Mouse (Mus musculus): ENCODE data around the gene Fgfr4.
"Not testable (repeated sequence)": the region's sequence is repeated elsewhere in the genome, so short reads cannot be mapped to it uniquely, and the experiment has no call there.

Gene Fgfr4

GRCm38 (mm10) chr13:55171517-55172335 is 19.3 kb downstream of the Fgfr4 start:
- peak in 1 of 2 experiments; percentile 62 for DNase-seq (ENCODE audit: low spot score in 2 of 2)

- DNase-seq (ENCODE audit: low spot score in 2 of 2) = no peak
These were observed 19.9 kb downstream of the Fgfr4 start for GRCm38 (mm10) chr13:55172336-55172770.

GRCm38 (mm10) chr13:55174347-55174746 is 21.9 kb downstream of the Fgfr4 start:
- DNase-seq (ENCODE audit: low spot score in 2 of 2) = no peak

GRCm38 (mm10) chr13:55176265-55176664 is 23.8 kb downstream of the Fgfr4 start:
- DNase-seq (ENCODE audit: low spot score in 2 of 2) = no peak

GRCm38 (mm10) chr13:55177903-55178496 is 25.6 kb downstream of the Fgfr4 start:
- no peak for DNase-seq (ENCODE audit: low spot score in 2 of 2)

- peak; percentile 56 to 85 for DNase-seq (ENCODE audit: low spot score in 2 of 2)
These were observed 26.1 kb downstream of the Fgfr4 start for GRCm38 (mm10) chr13:55178556-55178955.

GRCm38 (mm10) chr13:55179591-55179990 is 27.2 kb downstream of the Fgfr4 start:
- no peak for DNase-seq (ENCODE audit: low spot score in 2 of 2)

- no peak for DNase-seq (ENCODE audit: low spot score in 2 of 2)
These were observed 29.3 kb downstream of the Fgfr4 start for GRCm38 (mm10) chr13:55181786-55182172.

- peak; percentile 59 to 72 for DNase-seq (ENCODE audit: low spot score in 2 of 2)
These were observed 29.9 kb downstream of the Fgfr4 start for GRCm38 (mm10) chr13:55182173-55182894.

- no peak for DNase-seq (ENCODE audit: low spot score in 2 of 2)
These were observed 30.9 kb downstream of the Fgfr4 start for GRCm38 (mm10) chr13:55183382-55183781.

GRCm38 (mm10) chr13:55187062-55187461 is 34.6 kb downstream of the Fgfr4 start:
- not testable (repeated sequence) for DNase-seq (ENCODE audit: low spot score in 2 of 2)

GRCm38 (mm10) chr13:55189531-55190107 is 37.2 kb downstream of the Fgfr4 start:
- DNase-seq (ENCODE audit: low spot score in 2 of 2) = no peak

GRCm38 (mm10) chr13:55190121-55190868 is 37.9 kb downstream of the Fgfr4 start:
- DNase-seq (ENCODE audit: low spot score in 2 of 2) = peak; percentile 86 to 94

GRCm38 (mm10) chr13:55191535-55191934 is 39.1 kb downstream of the Fgfr4 start:
- DNase-seq (ENCODE audit: low spot score in 2 of 2) = no peak

- DNase-seq (ENCODE audit: low spot score in 2 of 2) = not testable (repeated sequence)
These were observed 50.3 kb downstream of the Fgfr4 start for GRCm38 (mm10) chr13:55202758-55203157.

GRCm38 (mm10) chr13:55203740-55204139 is 51.3 kb downstream of the Fgfr4 start:
- DNase-seq (ENCODE audit: low spot score in 2 of 2) = no peak

GRCm38 (mm10) chr13:55204667-55205389 is 52.4 kb downstream of the Fgfr4 start:
- no peak for DNase-seq (ENCODE audit: low spot score in 2 of 2)

GRCm38 (mm10) chr13:55205448-55206205 is 53.2 kb downstream of the Fgfr4 start:
- no peak for DNase-seq (ENCODE audit: low spot score in 2 of 2)

GRCm38 (mm10) chr13:55208837-55209648 is 56.6 kb downstream of the Fgfr4 start:
- DNase-seq (ENCODE audit: low spot score in 2 of 2) = no peak
